Mouse (Mus musculus) thymus, postnatal 10 days (tissue): Measurements from ENCODE around the gene Olfr1013.

Source experiments
- DNase-seq, 2 experiments: peaks; one replicate each; pipeline ENCODE4 v3.0.0; 2021; ENCODE audit warnings: low spot score in 2 of 2

Gene Olfr1013

GRCm38 (mm10) chr2:85766798-85767197 is at the start of gene Olfr1013:
TSS of gene Olfr1013 (plus strand) at chr2:85767098.
- DNase-seq: no peak

- DNase-seq: no peak
These were observed 41.1 kb upstream of the Olfr1013 start for GRCm38 (mm10) chr2:85725793-85726192.

GRCm38 (mm10) chr2:85753822-85754221 is 13.1 kb upstream of the Olfr1013 start:
- DNase-seq: no peak

GRCm38 (mm10) chr2:85762666-85763065 is 4.2 kb upstream of the Olfr1013 start, which contains the start of gene Olfr1012:
TSS of gene Olfr1012 (minus strand) at chr2:85762766.
- DNase-seq: no peak

GRCm38 (mm10) chr2:85772413-85772812 is 5.5 kb downstream of the Olfr1013 start, which contains the start of gene Olfr1014:
TSS of gene Olfr1014 (plus strand) at chr2:85772713.
- no peak for DNase-seq

GRCm38 (mm10) chr2:85781717-85782116 is 14.8 kb downstream of the Olfr1013 start, which contains the start of gene Olfr1015:
TSS of gene Olfr1015 (plus strand) at chr2:85782017.
- DNase-seq: no peak

- no peak for DNase-seq
These were observed 25.4 kb downstream of the Olfr1013 start for GRCm38 (mm10) chr2:85792331-85792730.

- DNase-seq: no peak
These were observed 35.5 kb downstream of the Olfr1013 start, which contains the start of gene Olfr1016 for GRCm38 (mm10) chr2:85802444-85802843. TSS of gene Olfr1016 (minus strand) at chr2:85802544.

GRCm38 (mm10) chr2:85804501-85804900 is 37.6 kb downstream of the Olfr1013 start:
- DNase-seq: no peak

GRCm38 (mm10) chr2:85818179-85818578 is 51.3 kb downstream of the Olfr1013 start, which contains the start of gene Olfr1018:
TSS of gene Olfr1018 (plus strand) at chr2:85818479.
- DNase-seq: no peak
